Mouse (Mus musculus): Measurements from ENCODE around the gene Rfk. TPM values are rescaled to one million over a fixed set of nuclear protein-coding genes. Genes with fewer than 3 reads are reported as not detected.

Rfk gene
- total RNA-seq, 2 experiments from 2014 or later, result 50.7 to 57.1 TPM

DNA sequence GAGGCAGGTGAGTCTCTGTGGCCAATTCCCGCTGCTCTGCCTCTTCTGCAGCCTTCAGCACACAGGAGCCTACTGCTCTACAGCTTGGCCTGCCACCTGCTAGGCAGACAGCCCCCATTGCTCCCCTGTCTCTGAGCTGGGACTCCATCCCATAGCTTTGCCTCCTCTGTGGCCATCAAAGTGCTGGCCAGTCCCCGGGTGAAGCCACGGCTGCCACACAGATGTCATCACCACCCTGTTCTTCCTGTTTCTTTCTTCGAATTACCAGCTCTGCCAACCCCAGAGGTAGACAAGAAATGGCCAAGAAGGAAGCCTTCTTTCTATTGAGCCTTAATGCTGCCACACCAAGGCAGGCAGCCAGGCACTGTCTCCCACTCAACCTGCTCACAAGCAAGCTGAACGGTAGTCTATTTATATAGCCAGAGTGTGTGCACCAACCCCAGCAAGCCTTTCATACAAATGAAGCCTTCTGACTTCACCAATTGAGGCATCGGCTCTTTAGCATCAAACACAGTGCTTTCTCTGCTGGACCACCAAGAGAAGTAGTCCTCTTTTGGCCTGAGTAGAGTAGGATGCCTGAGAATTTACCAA lies 10.9 kb upstream of the Rfk start:
- DNase-seq (ENCODE audit: low spot score in 2 of 2), result no peak

DNA sequence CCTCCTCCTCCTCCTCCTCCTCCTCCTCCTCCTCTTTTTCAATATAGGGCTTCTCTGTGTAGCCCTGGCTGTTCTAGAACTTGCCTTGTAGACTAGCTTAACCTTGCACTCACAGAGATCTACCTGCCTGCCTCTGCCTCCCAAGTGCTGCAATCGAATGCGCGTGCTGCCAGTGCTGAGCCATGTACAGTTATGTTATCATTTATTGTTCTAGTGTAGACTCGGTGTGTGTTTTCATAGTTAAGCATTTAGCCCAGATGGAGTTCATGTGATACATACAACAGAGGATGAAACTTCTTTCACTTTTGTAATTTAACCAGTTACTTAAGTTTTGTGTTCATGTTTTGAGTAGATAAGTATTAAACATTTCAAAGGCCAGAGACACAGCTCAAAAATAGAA lies 8.8 kb upstream of the Rfk start:
- no peak for DNase-seq (ENCODE audit: low spot score in 2 of 2)

DNA sequence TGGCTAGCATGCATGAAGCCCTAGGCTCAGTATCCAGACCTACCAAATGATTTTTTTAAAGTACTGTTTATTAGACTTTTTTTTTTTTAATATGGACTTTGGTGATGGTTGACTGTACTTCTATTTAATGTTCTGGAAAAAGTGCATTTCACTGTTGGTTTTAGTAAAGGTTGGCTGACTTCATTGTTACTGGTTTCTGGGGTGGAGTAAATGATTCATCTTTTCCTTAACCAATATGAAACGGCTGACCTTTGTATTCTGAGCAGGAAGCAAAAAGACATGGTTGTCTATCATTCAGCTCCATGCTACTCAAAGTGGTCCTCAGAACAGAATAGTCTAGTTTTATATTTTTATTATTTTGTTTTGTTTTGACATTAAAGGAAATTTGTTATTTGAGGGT lies 8.4 kb upstream of the Rfk start:
- no peak for DNase-seq (ENCODE audit: low spot score in 2 of 2)

DNA sequence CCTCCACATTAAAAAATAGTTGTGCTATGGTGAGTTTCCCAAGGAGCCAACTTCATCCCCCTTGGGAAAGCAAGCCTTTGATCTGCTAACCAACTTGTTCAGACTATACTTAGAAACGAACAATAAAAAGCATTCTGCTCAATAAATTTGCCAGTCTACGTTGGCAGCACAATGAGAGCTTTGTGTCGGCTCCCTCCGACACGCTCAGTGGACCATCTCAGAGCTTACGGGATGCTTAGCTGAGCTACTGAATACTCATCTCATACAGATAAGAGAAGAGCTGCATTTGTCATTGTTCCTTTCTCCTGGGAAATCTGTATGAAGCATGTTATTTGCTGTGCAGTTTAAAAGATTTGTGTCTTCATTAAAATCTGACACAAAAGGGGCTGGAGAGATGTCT lies 7.4 kb upstream of the Rfk start:
- no peak for DNase-seq (ENCODE audit: low spot score in 2 of 2)

DNA sequence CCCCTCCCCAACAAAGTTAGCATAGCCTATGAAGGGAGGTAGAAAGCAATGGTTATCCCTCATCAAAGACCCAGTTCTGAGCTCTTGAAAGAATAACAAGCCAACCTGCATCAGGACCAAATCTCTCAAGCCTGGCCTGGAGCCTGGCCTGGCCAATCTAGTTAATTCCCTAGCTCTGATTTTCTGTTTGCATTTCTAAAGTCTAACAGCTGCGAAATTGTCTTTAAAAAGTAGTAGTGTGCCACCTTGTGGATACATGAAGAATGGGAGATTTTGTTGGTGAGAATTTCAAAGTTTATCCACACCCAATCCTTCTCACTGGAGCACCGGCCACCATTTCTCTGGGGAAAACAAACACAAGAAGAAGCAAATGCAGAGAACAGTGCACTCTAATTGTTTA lies 5.4 kb upstream of the Rfk start:
- peak in 1 of 2 experiments; percentile 15 for DNase-seq (ENCODE audit: low spot score in 2 of 2)

DNA sequence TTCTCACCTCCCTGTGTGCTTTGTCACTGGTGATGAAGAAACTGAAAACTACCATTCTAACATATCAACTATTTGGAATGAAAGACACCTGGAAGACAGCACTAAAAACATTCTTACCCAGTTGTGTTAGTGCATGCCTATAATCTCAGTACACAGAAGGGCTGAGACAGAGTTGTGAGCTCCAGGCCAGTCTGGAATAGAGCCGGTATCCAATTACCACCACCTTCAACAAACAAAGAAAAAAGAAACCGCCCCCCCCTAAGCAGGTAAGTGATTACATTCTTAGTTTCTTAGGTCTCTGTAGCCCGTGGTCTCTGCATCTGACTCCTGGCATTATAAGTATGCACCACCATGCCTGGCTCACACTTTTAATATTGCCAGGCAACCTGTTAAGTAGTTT lies 977 bp upstream of the Rfk start:
- DNase-seq (ENCODE audit: low spot score in 2 of 2), result no peak

DNA sequence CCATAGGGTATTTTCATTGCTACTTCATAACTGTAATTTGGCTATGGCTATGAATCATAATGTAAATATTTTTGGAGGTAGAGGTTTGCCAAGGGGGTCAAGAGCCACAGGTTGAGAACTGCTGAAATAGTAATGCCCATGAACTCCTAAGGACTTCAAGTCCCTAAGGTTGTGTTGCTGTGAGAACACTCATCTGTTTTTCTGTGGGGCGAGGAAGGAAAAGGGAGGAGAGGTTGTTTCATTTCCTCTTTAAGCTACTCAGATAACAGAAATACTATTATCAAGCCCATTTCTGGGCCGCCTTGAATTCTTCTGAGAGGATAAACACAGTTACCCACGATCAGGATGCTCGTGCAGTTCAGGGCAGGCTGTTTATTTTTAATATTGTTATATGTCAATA lies 3.0 kb downstream of the Rfk start:
- no peak for DNase-seq (ENCODE audit: low spot score in 2 of 2)

DNA sequence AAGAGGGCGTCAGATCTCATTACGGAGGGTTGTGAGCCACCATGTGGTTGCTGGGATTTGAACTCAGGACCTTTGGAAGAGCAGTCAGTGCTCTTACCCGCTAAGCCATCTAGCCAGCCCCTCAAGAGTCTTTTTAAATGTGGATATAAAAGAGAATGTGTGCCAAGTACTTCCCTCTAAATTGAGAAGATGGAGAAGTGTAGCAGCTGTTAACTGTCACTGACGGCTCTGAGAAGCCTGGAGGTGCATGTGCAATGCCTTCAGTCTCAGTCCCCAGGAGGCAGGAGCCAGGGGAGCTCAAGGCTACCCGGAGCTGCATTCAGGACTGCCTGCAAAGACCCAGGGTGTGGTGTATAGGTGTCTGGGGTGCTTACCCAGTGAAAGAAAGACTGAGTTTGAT lies 4.1 kb downstream of the Rfk start:
- no peak for DNase-seq (ENCODE audit: low spot score in 2 of 2)

DNA sequence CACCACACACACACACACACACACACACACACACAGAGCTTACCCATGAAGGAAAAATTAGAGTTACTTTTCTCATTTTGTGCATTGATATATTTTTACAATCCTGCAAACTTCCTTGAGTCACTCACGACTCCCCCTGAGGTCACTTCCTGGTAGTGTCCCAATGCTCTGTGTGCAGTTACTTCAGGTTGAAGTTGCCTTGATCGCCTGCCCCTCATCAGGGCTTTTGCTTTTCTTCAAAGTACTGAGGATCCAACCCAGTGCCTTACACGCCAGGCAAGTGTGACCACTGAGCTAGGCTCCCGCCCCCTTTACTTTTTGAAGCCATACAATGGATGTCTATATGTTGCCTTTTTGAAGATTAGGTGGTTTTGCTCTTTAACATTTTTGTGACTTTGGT lies 6.1 kb downstream of the Rfk start:
- no peak for DNase-seq (ENCODE audit: low spot score in 2 of 2)

DNA sequence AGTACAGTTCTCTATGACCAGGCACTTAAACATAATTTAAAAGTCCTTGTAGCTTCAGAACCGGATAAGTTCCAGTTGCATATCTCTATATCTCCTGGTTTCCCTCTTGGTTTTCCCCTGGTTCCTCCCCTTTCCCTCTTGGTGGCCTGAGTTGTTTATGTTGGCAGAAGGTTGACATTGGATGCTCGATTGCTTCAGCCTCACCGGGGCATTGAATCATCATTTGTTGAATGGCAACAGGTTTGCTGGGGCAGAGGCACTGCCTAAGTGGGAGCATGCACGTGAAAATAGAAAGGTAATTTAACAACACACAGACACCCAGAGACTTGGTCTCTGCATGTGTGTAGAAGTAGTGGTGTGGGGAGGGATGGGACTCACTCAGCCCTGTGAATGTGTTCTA lies 6.7 kb downstream of the Rfk start:
- DNase-seq (ENCODE audit: low spot score in 2 of 2), result no peak

DNA sequence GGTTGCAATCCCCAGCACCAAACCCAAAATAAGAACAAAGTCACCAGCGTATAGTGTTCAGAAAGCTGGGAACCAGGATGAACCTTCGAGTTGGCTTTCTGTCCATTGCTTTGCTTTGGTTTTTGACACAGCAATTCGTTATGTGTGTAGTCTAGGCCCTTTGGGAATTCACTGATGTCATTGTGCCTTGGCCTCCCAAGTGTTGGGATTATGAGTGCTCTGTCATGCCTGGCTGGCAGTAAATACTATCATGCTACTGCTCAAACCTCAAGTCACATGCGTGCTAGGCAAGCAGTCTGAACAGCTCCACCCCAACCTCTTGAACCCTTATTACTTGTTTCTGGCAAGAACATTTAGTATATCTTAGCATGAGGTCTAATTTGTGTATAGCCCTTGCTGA lies 9.3 kb downstream of the Rfk start:
- no peak for DNase-seq (ENCODE audit: low spot score in 2 of 2)

DNA sequence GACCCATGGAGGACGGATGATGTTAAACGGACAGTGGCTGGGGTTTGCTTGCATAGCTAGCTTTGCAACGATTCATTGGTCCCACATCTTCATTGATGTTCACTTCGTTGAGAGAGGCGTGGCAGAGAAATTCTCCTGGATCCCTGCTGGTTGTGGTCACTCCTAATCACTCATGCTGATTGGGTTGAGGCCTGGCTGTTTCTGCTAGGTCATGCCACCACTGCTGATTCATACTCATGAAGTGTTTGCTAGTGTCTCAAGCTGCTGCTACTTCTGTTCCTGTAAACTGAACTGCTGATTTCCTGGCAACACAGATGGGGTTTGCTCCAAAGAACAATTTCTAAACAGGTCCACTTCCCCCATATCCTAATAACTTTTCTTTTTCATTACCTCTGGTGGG lies 13.0 kb downstream of the Rfk start:
- no peak for DNase-seq (ENCODE audit: low spot score in 2 of 2)

DNA sequence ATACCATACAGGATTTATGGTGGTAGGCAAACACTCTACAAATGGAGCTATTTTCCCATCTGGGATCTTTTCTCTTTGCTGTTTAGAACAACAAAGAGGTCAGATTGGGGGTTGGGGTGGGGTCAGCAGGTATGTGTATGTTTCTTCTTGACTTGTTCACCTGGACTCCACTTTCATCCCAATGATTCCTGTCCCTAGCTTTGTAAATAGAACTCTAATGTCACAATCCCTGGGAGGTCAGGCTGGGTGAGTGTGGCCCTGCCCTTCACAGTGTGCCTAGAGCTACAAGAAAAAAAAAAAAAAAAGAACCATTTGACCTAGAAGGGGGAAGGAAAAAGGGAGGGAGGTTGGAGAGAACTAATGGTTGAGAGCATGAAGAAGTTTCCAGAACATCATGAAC lies 14.7 kb downstream of the Rfk start:
- DNase-seq (ENCODE audit: low spot score in 2 of 2), result no peak

DNA sequence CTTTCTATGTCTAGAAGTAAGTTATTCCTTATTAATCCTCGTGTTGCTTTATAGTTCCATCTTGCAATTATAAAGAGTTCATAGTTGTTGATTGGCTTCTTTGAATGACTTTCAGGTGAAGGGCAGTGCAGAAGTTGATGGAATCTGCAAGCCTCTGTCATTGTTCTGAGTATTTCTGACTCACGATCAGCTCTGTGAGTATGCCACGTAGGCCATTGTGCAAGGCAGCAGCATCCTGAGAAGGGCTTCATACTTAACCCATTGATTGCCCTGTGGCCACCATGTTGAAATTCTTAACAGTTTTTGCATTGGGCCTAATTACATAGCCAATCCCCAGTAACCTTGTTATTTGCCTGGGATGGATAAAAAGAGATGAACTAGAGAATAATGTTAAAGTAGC lies 15.5 kb downstream of the Rfk start:
- no peak for DNase-seq (ENCODE audit: low spot score in 2 of 2)

DNA sequence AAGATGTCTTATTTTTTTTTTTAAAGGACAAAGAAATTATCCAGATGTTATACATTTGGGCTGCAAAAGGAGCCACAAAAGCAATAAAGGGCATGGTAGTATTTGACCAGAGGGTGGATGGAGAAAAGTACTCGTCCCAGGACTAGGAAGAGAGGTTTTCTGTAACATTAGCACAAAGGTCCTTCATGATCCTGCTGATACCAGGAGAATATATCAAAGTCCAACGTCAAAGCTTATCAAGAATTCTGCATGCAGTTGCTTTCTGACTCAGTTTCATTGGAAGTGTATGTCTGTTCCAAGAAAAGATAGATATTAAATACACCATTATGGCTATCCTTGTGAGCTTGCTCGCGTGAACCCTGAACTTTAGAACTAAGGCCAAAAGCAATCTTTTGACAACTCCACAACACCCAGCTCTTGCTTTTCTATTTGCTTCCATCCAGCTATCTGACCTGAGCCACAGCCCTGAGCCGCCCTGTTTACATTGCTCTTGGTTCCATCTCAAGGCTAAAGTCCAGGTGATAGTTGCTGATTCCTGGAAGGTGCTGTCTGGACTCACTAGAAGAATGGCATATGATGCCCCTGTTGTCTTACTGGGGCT lies 16.7 kb downstream of the Rfk start:
- DNase-seq (ENCODE audit: low spot score in 2 of 2), result no peak

DNA sequence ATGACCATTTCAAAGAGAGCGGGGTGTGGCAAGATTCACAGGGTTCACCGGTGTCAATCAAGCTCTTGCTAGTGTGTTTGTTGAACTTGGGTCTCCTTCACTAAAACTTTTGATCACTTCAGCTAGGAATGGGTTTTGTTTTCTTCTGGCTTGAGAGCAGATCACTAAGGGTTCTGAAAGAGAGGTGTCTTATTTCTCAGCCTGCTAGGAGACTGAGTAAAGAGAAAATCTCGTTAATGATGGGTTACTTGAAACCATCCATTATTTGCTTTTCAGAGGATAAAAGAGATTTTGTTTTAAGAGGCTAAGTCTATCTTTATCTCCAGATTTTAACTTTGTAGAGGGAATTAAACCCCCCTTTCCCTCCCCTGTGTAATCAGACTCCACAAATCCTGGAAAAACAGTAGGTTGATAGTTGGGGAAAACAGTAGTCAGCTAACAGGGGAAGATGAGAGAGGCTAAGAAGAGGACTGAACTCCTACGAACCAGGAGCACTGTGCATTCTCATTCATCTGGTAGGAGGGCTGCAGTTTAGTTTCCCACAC lies 19.1 kb downstream of the Rfk start:
- no peak for DNase-seq (ENCODE audit: low spot score in 2 of 2)

DNA sequence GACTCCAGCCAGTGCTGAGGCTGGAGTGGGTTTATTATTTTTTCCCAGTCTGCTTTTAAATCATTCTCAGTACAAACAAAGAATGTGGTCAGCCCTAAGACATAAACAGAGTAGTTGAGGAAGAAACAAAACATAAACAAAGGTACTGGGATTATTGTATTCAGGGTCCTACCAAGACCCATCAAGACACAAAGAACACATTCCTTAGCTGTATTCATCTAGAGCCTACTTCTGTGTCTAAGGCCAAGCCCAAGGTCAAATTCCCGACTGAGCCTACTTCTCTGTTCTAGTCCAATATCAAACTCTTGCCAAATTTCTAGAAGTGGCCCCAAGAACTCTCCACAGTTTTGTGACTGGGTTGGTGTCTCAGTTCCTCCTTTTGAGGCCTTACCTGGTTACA lies 24.0 kb downstream of the Rfk start:
- no peak for DNase-seq (ENCODE audit: low spot score in 2 of 2)

DNA sequence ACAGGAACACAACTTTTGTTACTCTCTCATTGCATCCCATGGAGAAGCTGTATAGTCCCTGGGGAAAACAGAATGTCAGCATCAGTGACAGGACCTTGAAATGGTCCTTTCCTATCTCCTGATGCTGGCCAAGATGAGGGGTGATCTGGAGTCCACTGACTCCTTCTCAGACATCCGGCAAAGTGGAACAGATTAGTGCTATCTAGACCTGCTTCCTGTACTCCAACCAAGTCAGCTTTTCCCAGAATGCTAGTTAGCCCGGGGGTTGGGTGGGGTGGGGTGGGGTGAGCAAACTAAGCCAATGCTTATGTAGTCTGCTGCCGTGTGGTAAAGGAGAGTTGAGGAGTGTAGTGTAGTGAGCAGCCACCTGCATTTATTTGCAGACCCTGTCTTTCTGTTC lies 29.5 kb downstream of the Rfk start:
- no peak for DNase-seq (ENCODE audit: low spot score in 2 of 2)

DNA sequence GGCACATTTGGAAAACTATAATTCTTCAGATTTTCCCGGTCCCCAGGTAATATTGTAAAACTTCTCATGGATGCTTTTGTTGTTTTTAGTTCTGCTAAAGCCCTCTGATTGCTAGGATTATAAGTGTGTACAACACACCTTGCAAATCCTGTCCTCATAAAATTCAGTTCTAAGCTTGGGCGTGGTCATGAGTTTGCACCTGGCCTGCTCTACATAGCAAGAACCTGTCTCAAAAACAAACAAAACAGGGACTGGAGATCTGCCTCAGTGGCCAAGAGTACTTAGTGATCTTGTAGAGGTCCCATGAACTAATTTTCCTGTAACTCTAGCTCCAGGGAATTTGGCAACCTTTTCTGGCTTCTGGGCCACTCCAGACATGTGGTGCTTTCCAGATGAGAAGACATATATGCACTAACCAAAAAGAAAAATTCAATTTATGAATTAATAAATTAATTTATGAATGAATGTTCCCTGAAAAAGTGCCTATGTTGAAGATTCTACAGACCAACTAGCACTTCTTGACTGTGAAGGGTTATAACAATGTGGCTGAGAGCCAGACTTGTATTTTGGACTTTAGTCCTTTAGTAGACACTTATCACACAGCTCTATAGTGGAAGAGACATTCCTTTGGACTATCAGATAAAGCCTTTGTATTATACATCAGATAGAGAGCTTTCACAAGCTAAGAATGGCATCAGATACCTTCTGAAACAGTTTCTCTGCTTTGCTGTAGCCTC lies 34.1 kb downstream of the Rfk start:
- DNase-seq (ENCODE audit: low spot score in 2 of 2), result no peak

DNA sequence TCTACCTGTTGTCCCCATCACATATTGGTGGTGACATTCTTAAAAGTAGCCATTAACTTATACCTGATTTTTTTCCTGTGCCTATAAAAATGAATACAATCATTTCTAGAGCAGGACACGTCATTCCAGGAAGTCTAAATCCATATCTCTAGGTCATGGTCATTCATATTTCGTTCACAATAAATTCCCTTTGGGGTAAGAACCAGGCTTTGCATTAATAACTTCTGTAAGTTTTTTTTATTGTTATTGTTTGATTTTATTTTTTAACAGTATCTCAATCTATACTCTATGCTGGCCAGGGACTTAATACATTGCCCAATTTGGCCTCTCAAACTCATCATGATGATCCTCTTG lies 34.7 kb downstream of the Rfk start:
- DNase-seq (ENCODE audit: low spot score in 2 of 2), result no peak

DNA sequence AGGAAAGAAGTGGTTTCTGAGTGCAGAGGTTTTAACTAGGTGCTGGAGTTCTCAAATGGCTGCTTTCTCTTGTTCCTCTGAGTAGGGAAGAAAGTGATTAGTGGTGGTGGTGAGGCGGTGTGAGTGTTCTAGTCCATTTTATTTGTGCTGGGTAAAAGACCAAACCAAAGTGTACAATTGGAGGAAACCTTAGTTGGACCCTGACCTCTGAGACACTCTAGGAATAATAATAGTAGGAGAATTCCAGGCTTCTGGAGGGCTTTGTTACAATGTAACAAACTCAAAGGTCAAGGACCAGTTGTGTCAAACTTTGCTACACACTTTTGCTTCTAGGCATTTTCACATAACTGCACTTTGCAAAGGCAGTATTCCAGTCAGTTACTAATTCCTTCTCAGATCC lies 42.8 kb downstream of the Rfk start:
- no peak for DNase-seq (ENCODE audit: low spot score in 2 of 2)

DNA sequence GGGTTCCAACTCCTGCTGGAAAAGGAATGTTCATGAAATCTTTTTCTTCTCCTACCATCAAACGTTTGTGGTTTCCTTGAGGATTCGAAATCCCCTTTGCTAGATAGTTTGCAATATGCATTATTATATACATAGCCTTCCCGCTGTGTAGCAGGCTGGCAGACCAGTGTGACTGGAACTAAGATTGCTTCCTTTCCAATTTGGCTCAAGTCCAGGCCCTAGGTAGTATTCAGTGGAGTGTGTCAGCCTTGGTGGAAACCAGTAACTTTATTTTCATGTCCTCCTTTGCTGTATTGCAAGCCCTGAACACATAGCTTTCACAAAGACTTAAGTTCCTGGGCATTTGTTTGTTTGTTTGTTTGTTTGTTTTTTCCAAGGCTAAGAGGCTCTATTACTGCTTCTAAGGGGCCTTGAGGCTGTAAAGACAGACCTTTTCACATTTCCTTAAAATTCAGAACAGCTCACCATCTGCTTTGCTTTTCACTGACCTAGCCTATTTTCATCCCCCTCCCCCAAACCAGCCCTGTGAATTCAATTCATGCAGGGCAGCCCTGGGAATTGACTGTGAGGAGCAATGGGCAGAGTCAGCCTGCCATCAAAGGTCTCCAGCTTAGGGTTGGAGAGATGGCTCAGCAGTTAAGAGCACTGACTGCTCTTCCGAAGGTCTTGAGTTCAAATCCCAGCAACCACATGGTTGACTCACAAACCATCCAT lies 45.8 kb downstream of the Rfk start:
- no peak for DNase-seq (ENCODE audit: low spot score in 2 of 2)
